Comparison of ENCODE assay signal across 7 mouse cellular contexts in the genomic region with DNA sequence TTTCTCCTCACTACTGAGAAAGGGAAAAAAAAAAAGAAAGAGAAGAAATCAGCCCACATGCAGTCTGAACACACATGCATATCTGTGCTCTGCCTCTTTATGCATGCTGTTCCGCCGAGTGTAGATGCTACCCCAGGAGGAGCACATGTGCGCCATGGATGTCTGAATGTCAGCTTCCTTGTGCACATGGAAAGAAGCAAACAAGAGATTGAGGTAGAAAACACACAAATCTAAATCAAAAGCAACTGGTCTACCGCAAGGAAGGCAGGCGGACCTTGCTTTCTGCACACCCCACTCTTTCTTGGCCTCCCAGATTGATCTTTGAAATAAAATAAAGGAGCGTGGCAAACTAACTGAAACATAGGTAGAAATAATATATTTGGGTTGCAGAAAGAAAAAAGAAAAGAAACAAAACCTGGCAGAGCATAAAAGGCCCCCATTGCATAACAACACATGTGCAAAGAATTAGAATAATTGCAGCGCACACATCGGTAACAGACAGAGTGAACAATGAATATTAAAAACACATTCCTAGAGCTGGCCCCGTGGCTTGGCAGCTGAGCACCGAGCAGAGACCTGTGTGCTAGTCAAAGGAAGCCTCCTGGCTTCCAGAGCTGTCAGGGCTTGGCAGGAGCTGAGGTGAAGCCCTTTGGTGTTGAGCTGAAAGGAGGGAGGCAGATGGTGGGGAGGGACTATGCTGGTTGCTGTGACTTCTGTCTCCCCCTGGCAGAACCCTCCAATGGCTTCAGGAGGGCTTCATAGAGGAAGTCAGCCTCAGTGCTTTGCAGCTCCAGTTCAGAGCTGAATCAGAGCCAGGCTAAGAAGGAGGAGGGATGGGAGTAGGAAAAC.
DNase-seq lines count a peak whose midpoint lies in the region; ATAC-seq lines count a peak whose summit lies in the region.

No protein-coding gene starts in this region.

- peak; percentile 97 for ATAC-seq in cerebellum, adult (ENCODE audit: insufficient number of reproducible peaks, low FRiP score, low TSS enrichment)
- ATAC-seq in hematopoietic stem cell, adult 5-6 weeks (replicated peaks in 1 of 2; ENCODE audit: insufficient read depth in 1 of 2, low FRiP score in 2 of 2, low TSS enrichment in 1 of 2, low read depth in 1 of 2, poor library complexity in 2 of 2, severe bottlenecking in 2 of 2) = peak; percentile 27 to 39; a peak in 2 of 4 replicates
- ATAC-seq in limb, embryonic 15.5 days (ENCODE audit: insufficient number of reproducible peaks, low FRiP score, low TSS enrichment, low read depth) = peak; percentile 66; the same call in 1 of the 2 replicates

- H3K4me2 ChIP-seq in limb, embryonic 15.5 days = peak overlapping the region; percentile 17; the same call in 1 of the 2 replicates

- intact Hi-C loops in heart, postnatal 36 days (cut with DNase I) = no loop called here

- no peak overlapping the region for H3K9ac ChIP-seq in limb, embryonic 15.5 days

- H3K9me3 ChIP-seq in limb, embryonic 15.5 days = no peaks in the 10 kb centered on the region

- peak overlapping the region; percentile 76 for H3K27ac ChIP-seq in limb, embryonic 15.5 days

- peak; percentile 49 for DNase-seq in embryo, embryonic 10 days (ENCODE audit: low spot score)
- peak; percentile 64 to 70 for DNase-seq in right cerebral cortex, postnatal 10 days (ENCODE audit: low spot score in 2 of 2)
- no peak for DNase-seq in heart, postnatal 36 days
- no peak for DNase-seq in thymus, postnatal 14 days

- H3K27me3 ChIP-seq in limb, embryonic 15.5 days = no peaks in the 10 kb centered on the region

- H3K36me3 ChIP-seq in limb, embryonic 15.5 days = no peaks in the 10 kb centered on the region

- H3K4me3 ChIP-seq in limb, embryonic 15.5 days = no peak overlapping the region

- H3K4me1 ChIP-seq in limb, embryonic 15.5 days = peaks cover 24% of the 10 kb centered on the region

- 24% methylated on average over 10 of the region's 10 CpGs for WGBS in limb, embryonic 15.5 days

Comparison
In these comparisons a context has a peak if more than half of its experiments do, and no peak if none do; other contexts are left out.
1. ATAC-seq: peak in every context shown above with its lines; median percentile 97 in cerebellum, adult; 66 in limb, embryonic 15.5 days; 33 in hematopoietic stem cell, adult 5-6 weeks.
2. DNase-seq: peak in embryo, embryonic 10 days (single experiment) and right cerebral cortex, postnatal 10 days (2 of 2); none in heart, postnatal 36 days (0 of 2) and thymus, postnatal 14 days (single experiment).